Mouse (Mus musculus) neural tube, embryonic 13.5 days (tissue): ENCODE measurements around the gene Nubpl. TPM values are rescaled to one million over a fixed set of nuclear protein-coding genes. Genes with fewer than 3 reads are reported as not detected.
"Not testable (repeated sequence)": the region's sequence is repeated elsewhere in the genome, so short reads cannot be mapped to it uniquely, and the experiment has no call there.

ENCODE experiments used
- ATAC-seq: fragments of 200-750 bp; cut with Nextera tagmentation; 2 replicates; pipeline ENCODE4 v1.8.0; 2017; ENCODE audit warnings: low read depth, mild to moderate bottlenecking, moderate TSS enrichment, moderate library complexity
- H3K27ac ChIP-seq: fragments of 300-500 bp; sonication (generic); replicated peaks from 2 replicates; pipeline ENCODE4 v1.5.1; 2015; ENCODE audit warnings: moderate library complexity, mild to moderate bottlenecking, inconsistent platforms
- H3K27me3 ChIP-seq: fragments of 300-500 bp; sonication (generic); 2 replicates; pipeline ENCODE4 v1.6.1; 2015; ENCODE audit warnings: mild to moderate bottlenecking, inconsistent platforms
- H3K36me3 ChIP-seq: fragments of 300-500 bp; sonication (generic); 2 replicates; pipeline ENCODE4 v1.6.1; 2015; ENCODE audit warnings: mild to moderate bottlenecking, inconsistent platforms
- H3K4me1 ChIP-seq: fragments of 300-500 bp; sonication (generic); replicated peaks from 2 replicates; pipeline ENCODE4 v1.6.1; 2015; ENCODE audit warnings: inconsistent platforms
- H3K4me2 ChIP-seq: fragments of 300-500 bp; sonication (generic); 2 replicates; pipeline ENCODE4 v1.6.1; 2015; ENCODE audit warnings: inconsistent platforms, mild to moderate bottlenecking, moderate library complexity
- H3K4me3 ChIP-seq: fragments of 300-500 bp; sonication (generic); 2 replicates; pipeline ENCODE4 v1.5.1; 2015; ENCODE audit warnings: mild to moderate bottlenecking, inconsistent platforms
- H3K9ac ChIP-seq: fragments of 300-500 bp; sonication (generic); 2 replicates; pipeline ENCODE4 v1.6.1; 2015; ENCODE audit warnings: moderate library complexity, mild to moderate bottlenecking, inconsistent platforms
- H3K9me3 ChIP-seq: fragments of 300-500 bp; sonication (generic); 2 replicates; pipeline ENCODE4 v1.6.1; 2016; ENCODE audit warnings: inconsistent platforms
- WGBS: fragments of 180-500 bp; shearing (Covaris S2); methylation state at CpG from one replicate; pipeline ENCODE4 v1.1.7; 2015; 5-methylcytosine and 5-hydroxymethylcytosine counted together
- polyA plus RNA-seq: library from polyadenylated mRNA; unstranded; fragments of >200 nt; fragmentation: Nextera tagmentation; extraction: Ambion mirVana; gene quantifications from 2 replicates; pipeline ENCODE4 v1.2.1, GENCODE M21; 2015

Nubpl gene
- polyA plus RNA-seq = 6.9 and 8.5 TPM in 2 replicates

- WGBS = under 1% methylated on average over 32 of the region's 32 CpGs
- Histone ChIP-seq H3K9ac (peak within 1 kb of the TSS; percentile 91), H3K9me3 (no peaks in the 10 kb centered on the region), H3K27me3 (no peaks in the 10 kb centered on the region), H3K4me2 (peak within 1 kb of the TSS; percentile 62), H3K36me3 (no peaks in the 10 kb centered on the region), H3K4me3 (peak within 1 kb of the TSS; percentile 86), H3K27ac (peak within 1 kb of the TSS; percentile 68), H3K4me1 (peaks cover 7% of the 10 kb centered on the region; the same call in 1 of the 2 replicates)
- ATAC-seq = peak; percentile 98
Measured at GRCm38 (mm10) chr12:52097650-52098070, at the start of gene Nubpl. Gene Nubpl, plus strand, starts transcription at chr12:52097737.

DNA sequence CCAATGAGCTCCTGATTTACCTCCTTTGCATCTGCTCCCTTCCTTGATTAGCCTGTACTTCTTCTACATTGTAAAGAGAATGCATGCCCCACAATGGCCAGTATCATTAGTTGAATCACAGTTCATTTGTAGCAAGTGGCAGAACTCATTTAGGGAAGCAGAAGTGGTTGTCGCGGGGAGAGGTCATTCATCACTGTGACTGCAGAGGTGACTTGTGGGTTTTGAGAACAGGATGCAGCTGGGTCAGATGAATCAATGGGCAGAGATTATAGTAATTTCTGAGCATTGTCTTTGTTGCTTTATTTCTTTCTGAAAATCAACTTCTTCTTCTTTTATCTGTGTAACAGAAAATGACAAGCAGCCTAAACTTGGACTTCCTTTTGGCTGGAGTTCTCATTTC, 48.2 kb upstream of the Nubpl start:
- Histone ChIP-seq H3K27me3 (no peaks in the 10 kb centered on the region), H3K4me1 (no peaks in the 10 kb centered on the region), H3K27ac (no peak overlapping the region), H3K9ac (no peak overlapping the region), H3K4me3 (no peak overlapping the region), H3K9me3 (no peaks in the 10 kb centered on the region), H3K4me2 (no peak overlapping the region), H3K36me3 (no peaks in the 10 kb centered on the region)
- ATAC-seq = no peak
- WGBS = 50% methylated on average over 2 of the region's 2 CpGs

GRCm38 (mm10) chr12:52079296-52079695, 18.2 kb upstream of the Nubpl start:
- H3K27me3 ChIP-seq, ATAC-seq, H3K9me3 ChIP-seq, H3K4me1 ChIP-seq, H3K4me3 ChIP-seq, H3K36me3 ChIP-seq, H3K9ac ChIP-seq, H3K4me2 ChIP-seq, H3K27ac ChIP-seq: not testable (repeated sequence)
- 18% methylated on average over 3 of the region's 3 CpGs for WGBS

GRCm38 (mm10) chr12:52097049-52097649, 388 bp upstream of the Nubpl start:
- WGBS = 71% methylated on average over 13 of the region's 13 CpGs
- Histone ChIP-seq H3K9ac (peak overlapping the region; percentile 91), H3K27ac (no peak overlapping the region), H3K4me3 (peak overlapping the region; percentile 86), H3K27me3 (no peaks in the 10 kb centered on the region), H3K4me1 (peaks cover 7% of the 10 kb centered on the region; the same call in 1 of the 2 replicates), H3K4me2 (peak overlapping the region; percentile 62), H3K36me3 (no peaks in the 10 kb centered on the region), H3K9me3 (no peaks in the 10 kb centered on the region)
- ATAC-seq = peak; percentile 77

DNA sequence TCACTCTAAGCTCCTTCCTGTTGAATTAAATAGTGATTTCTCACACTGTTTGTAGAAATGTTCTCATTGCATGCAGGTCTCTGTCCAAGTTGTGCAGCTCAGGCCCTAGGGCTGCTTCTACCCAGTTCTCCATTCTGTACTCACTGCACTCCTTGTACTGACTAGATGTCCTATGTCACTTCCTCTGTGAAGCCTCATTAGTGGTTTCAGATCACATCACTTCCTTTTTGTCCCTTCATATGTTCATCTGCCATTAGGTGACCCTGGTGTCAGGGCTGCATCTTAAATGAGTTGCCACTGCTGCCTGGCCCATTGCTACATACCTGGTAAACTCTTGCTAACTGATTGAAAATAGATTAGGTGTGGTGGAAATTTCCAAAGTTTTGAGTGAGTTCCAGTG, 22.7 kb downstream of the Nubpl start:
- no peak overlapping the region for H3K4me3 ChIP-seq
- no peak overlapping the region for H3K27ac ChIP-seq
- H3K9ac ChIP-seq = no peak overlapping the region
- ATAC-seq = no peak
- no peaks in the 10 kb centered on the region for H3K9me3 ChIP-seq
- no peak overlapping the region for H3K4me2 ChIP-seq
- H3K4me1 ChIP-seq = no peaks in the 10 kb centered on the region
- no peaks in the 10 kb centered on the region for H3K27me3 ChIP-seq
- no peaks in the 10 kb centered on the region for H3K36me3 ChIP-seq

GRCm38 (mm10) chr12:52126407-52126806, 28.9 kb downstream of the Nubpl start:
- H3K4me3 ChIP-seq = no peak overlapping the region
- H3K27me3 ChIP-seq = no peaks in the 10 kb centered on the region
- H3K9ac ChIP-seq = no peak overlapping the region
- H3K9me3 ChIP-seq = no peaks in the 10 kb centered on the region
- no peak for ATAC-seq
- 61% methylated on average over 3 of the region's 3 CpGs for WGBS
- H3K4me2 ChIP-seq = no peak overlapping the region
- no peaks in the 10 kb centered on the region for H3K36me3 ChIP-seq
- H3K27ac ChIP-seq = no peak overlapping the region
- H3K4me1 ChIP-seq = no peaks in the 10 kb centered on the region

- H3K9me3 ChIP-seq = no peaks in the 10 kb centered on the region
- no peak for ATAC-seq
- no peak overlapping the region for H3K27ac ChIP-seq
- no peak overlapping the region for H3K4me2 ChIP-seq
- H3K36me3 ChIP-seq = no peaks in the 10 kb centered on the region
- no peaks in the 10 kb centered on the region for H3K27me3 ChIP-seq
- peaks cover 10% of the 10 kb centered on the region for H3K4me1 ChIP-seq
- H3K4me3 ChIP-seq = no peak overlapping the region
- 97% methylated on average over 3 of the region's 3 CpGs for WGBS
- H3K9ac ChIP-seq = no peak overlapping the region
Measured at GRCm38 (mm10) chr12:52129072-52129471, 31.5 kb downstream of the Nubpl start.

DNA sequence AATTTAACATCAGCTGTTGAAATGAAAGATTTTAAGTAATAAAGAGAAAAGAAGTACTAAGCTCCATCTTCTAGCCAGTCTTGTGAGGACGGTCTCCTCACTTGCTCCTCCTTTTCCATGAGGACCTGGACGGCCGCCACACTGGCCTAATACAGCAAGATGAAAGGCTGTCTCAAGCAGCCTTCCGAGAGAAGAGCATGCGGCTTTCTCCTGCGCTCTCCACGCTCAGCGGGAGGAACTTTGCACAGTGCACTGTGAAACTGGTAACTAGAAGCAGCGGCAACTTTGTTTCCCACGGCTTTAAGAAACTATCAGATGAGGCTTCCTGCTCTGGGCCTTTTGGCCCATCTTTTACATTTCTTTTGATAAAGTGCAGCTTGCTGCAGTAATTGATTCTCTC, 34.7 kb downstream of the Nubpl start:
- H3K36me3 ChIP-seq = no peaks in the 10 kb centered on the region
- ATAC-seq = 0 out of 2 replicates have a peak, but pooled peaks have one; percentile 50
- peak overlapping the region; percentile 30 for H3K4me2 ChIP-seq
- no peaks in the 10 kb centered on the region for H3K9me3 ChIP-seq
- no peak overlapping the region for H3K9ac ChIP-seq
- peaks cover 16% of the 10 kb centered on the region for H3K4me1 ChIP-seq
- H3K27me3 ChIP-seq = no peaks in the 10 kb centered on the region
- H3K27ac ChIP-seq = peak overlapping the region; percentile 38; the same call in 1 of the 2 replicates
- 1% methylated on average over 10 of the region's 10 CpGs for WGBS
- no peak overlapping the region for H3K4me3 ChIP-seq

- H3K36me3 ChIP-seq = no peaks in the 10 kb centered on the region
- ATAC-seq = no peak
- no peak overlapping the region for H3K4me2 ChIP-seq
- no peaks in the 10 kb centered on the region for H3K27me3 ChIP-seq
- H3K4me1 ChIP-seq = peaks cover 9% of the 10 kb centered on the region
- no peak overlapping the region for H3K9ac ChIP-seq
- H3K9me3 ChIP-seq = no peaks in the 10 kb centered on the region
- WGBS = 52% methylated on average over 4 of the region's 4 CpGs
- H3K4me3 ChIP-seq = no peak overlapping the region
- H3K27ac ChIP-seq = no peak overlapping the region
Measured at GRCm38 (mm10) chr12:52138296-52138695, 40.8 kb downstream of the Nubpl start.

- Histone ChIP-seq H3K9ac (no peak overlapping the region), H3K4me1 (no peaks in the 10 kb centered on the region), H3K4me3 (no peak overlapping the region), H3K27me3 (no peaks in the 10 kb centered on the region), H3K36me3 (0 out of 2 replicates have a peak, but pooled peaks cover 6% of the 10 kb centered on the region), H3K27ac (no peak overlapping the region), H3K9me3 (0 out of 2 replicates have a peak, but pooled peaks cover 6% of the 10 kb centered on the region), H3K4me2 (no peak overlapping the region)
- WGBS = 81% methylated on average over 2 of the region's 2 CpGs
- no peak for ATAC-seq
Measured at GRCm38 (mm10) chr12:52146639-52147038, 49.1 kb downstream of the Nubpl start.

- WGBS = 84% methylated on average over 3 of the region's 3 CpGs
- H3K4me2 ChIP-seq = no peak overlapping the region
- no peaks in the 10 kb centered on the region for H3K36me3 ChIP-seq
- no peak for ATAC-seq
- H3K4me1 ChIP-seq = no peaks in the 10 kb centered on the region
- H3K9ac ChIP-seq = no peak overlapping the region
- H3K27me3 ChIP-seq = no peaks in the 10 kb centered on the region
- H3K27ac ChIP-seq = no peak overlapping the region
- H3K4me3 ChIP-seq = no peak overlapping the region
- H3K9me3 ChIP-seq = no peaks in the 10 kb centered on the region
Measured at GRCm38 (mm10) chr12:52149448-52149847, 51.9 kb downstream of the Nubpl start.

DNA sequence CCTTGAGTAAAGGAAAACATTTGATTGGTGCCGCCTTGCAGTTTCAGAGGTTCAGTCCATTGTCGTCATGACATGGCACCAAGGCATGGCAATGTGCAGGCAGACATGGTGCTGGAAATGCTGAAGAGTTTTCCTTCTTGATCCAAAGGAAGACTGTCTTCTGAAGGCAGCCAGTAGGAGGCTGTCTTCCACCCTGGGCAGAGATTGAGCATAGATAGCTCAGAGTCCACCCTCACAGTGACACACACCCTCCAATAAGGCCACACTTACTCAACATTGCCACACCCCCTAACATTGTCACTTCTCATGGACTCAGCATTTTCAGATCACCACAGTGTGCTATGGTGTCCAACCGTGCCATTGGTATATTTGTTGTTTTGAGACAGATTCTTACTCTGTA, 54.5 kb downstream of the Nubpl start:
- WGBS = 97% methylated on average over 3 of the region's 3 CpGs
- no peak overlapping the region for H3K9ac ChIP-seq

DNA sequence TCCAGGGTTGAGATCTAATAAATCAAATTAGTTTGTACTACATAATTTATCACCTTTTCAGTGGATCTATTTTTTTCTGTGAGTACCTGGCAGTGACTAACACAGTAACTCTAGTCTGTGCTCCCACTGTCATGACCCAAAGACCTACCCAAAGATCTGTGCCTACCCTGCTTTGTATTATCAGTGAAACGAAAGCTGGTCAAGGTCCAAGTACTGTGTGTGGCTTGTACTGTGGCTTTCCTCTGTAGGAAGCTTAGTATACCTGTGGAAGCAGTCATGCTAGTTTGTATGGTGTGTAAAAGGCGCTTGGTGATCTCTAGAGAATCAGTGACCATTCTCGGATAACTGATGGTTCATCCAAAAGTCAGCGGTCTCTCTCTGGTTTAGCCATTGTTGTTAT, 57.4 kb downstream of the Nubpl start:
- H3K4me1 ChIP-seq = no peaks in the 10 kb centered on the region
- no peaks in the 10 kb centered on the region for H3K9me3 ChIP-seq
- WGBS = 90% methylated on average over 4 of the region's 4 CpGs
- H3K4me2 ChIP-seq = no peak overlapping the region
- ATAC-seq = no peak
- H3K4me3 ChIP-seq = no peak overlapping the region
- H3K9ac ChIP-seq = no peak overlapping the region
- no peaks in the 10 kb centered on the region for H3K36me3 ChIP-seq
- H3K27me3 ChIP-seq = no peaks in the 10 kb centered on the region
- no peak overlapping the region for H3K27ac ChIP-seq

More for the DNA sequence above, 54.5 kb downstream of the Nubpl start:
- no peak for ATAC-seq
- Histone ChIP-seq H3K36me3 (no peaks in the 10 kb centered on the region), H3K27ac (no peak overlapping the region), H3K27me3 (no peaks in the 10 kb centered on the region), H3K4me2 (no peak overlapping the region), H3K4me3 (no peak overlapping the region), H3K9me3 (no peaks in the 10 kb centered on the region), H3K4me1 (no peaks in the 10 kb centered on the region)
